Mouse (Mus musculus) cerebellum, adult 2 months (tissue): ENCODE results near the gene Lipe. TPM values are rescaled to one million over a fixed set of nuclear protein-coding genes. Genes with fewer than 3 reads are reported as not detected.
A peak's percentile ranks its signal among the peaks of the same experiment; 100 is the strongest.

ENCODE experiments used
- DNase-seq, 2 experiments: peaks; one replicate each; pipeline ENCODE4 v3.0.0; 2021
- H3K27ac ChIP-seq: fragments of 200-500 bp; 2 replicates; pipeline ENCODE4 v1.5.1; 2012; ENCODE audit warnings: low read length, control low read depth, inconsistent platforms; ENCODE audit not compliant: insufficient read depth
- H3K27me3 ChIP-seq: fragments of 200-500 bp; 2 replicates; pipeline ENCODE4 v1.6.1; 2012; ENCODE audit warnings: inconsistent platforms, mild to moderate bottlenecking, low read length, moderate library complexity; ENCODE audit not compliant: control insufficient read depth, insufficient read depth
- H3K4me1 ChIP-seq: fragments of 200-500 bp; 2 replicates; pipeline ENCODE4 v1.6.1; 2011; ENCODE audit warnings: low read length; ENCODE audit not compliant: control insufficient read depth, insufficient read depth
- H3K4me3 ChIP-seq: fragments of 200-500 bp; replicated peaks from 2 replicates; pipeline ENCODE3; 2011; ENCODE audit warnings: mild to moderate bottlenecking, low read depth, low read length, control low read depth; ENCODE audit not compliant: insufficient read depth
- CTCF ChIP-seq: fragments of 200-500 bp; IDR thresholded peaks from 2 replicates; pipeline ENCODE4 v1.5.1; 2011; ENCODE audit warnings: low read depth, mild to moderate bottlenecking, control low read depth, low read length, moderate library complexity, borderline replicate concordance; ENCODE audit not compliant: insufficient read depth
- POLR2A ChIP-seq: fragments of 200-500 bp; IDR thresholded peaks from 2 replicates; pipeline ENCODE4 v1.6.1; 2011; ENCODE audit warnings: low read length, control low read depth, borderline replicate concordance; ENCODE audit not compliant: insufficient read depth
- WGBS: fragments of 180-500 bp; shearing (Covaris S2); methylation state at CpG from one replicate; pipeline ENCODE4 v1.1.7; 2018; 5-methylcytosine and 5-hydroxymethylcytosine counted together
- polyA plus RNA-seq: library from polyadenylated mRNA; depleted of rRNA; stranded (reverse); fragments of >200 nt; gene quantifications from 2 replicates; pipeline ENCODE4 v1.2.3, GENCODE M21; 2012; rRNA removed

Gene Lipe
- polyA plus RNA-seq, 1 experiment, result 12.1 TPM

DNA sequence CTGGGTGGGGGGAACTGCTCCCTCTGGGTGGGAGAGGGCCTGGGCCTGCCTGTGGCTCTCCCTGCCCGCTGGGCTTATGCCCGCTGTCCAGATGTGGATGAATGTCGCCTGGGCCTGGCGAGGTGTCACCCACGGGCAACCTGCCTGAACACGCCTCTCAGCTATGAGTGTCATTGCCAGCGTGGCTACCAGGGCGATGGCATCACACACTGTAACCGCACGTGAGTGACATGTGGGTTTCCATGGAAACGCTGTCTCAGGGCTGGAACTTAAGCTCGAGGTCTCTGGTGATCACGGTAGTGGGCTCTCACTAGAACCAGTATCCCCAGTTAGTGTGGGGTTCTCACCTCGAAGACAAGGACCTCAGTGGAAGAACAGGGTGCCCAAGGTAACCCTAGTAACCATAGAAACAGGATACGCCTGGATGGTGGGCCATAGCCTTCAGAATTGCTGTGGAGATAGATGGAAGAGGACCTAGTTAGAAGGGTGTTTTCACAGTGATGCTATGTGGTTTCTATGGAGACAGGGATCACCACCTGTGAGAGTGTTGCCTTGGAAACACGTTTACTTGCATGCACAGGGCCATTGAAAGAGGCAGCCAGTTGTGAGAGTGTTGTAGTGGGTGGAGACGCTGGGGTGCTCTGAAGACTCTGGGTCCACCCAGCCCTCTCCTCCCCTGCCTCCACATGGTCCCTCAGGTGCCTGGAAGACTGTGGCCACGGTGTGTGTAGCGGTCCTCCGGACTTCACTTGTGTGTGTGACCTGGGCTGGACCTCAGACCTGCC is 57.3 kb downstream of the Lipe start:
- 57% methylated on average over 20 of the region's 20 CpGs for WGBS
- Histone ChIP-seq H3K27me3 (no peaks in the 10 kb centered on the region), H3K4me1 (no peaks in the 10 kb centered on the region), H3K27ac (no peak overlapping the region), H3K4me3 (no peak overlapping the region)
- no peak for DNase-seq
- TF ChIP-seq CTCF, result no peak
- no peak for TF ChIP-seq POLR2A

GRCm38 (mm10) chr7:25339329-25339728 is 59.2 kb downstream of the Lipe start:
- Histone ChIP-seq H3K4me1 (no peaks in the 10 kb centered on the region), H3K4me3 (no peak overlapping the region), H3K27ac (no peak overlapping the region), H3K27me3 (no peaks in the 10 kb centered on the region)
- DNase-seq, result no peak
- WGBS, result 86% methylated on average over 9 of the region's 9 CpGs
- TF ChIP-seq POLR2A, result no peak
- TF ChIP-seq CTCF, result no peak

- Histone ChIP-seq H3K27me3 (no peaks in the 10 kb centered on the region), H3K27ac (no peak overlapping the region), H3K4me3 (no peak overlapping the region), H3K4me1 (no peaks in the 10 kb centered on the region)
- DNase-seq, result no peak
- WGBS, result 66% methylated on average over 12 of the region's 12 CpGs
- TF ChIP-seq POLR2A, result no peak
- no peak for TF ChIP-seq CTCF
These were observed 64.0 kb downstream of the Lipe start for GRCm38 (mm10) chr7:25334472-25334871.

GRCm38 (mm10) chr7:25333596-25334307 is 64.8 kb downstream of the Lipe start:
- TF ChIP-seq CTCF (peak; percentile 74), POLR2A (no peak)
- no peaks in the 10 kb centered on the region for H3K4me1 ChIP-seq
- DNase-seq, result peak; percentile 68 to 72
- 26% methylated on average over 16 of the region's 16 CpGs for whole genome bisulfite sequencing
- H3K27ac ChIP-seq, result no peak overlapping the region
- no peaks in the 10 kb centered on the region for H3K27me3 ChIP-seq
- H3K4me3 ChIP-seq, result no peak overlapping the region

Other genes starting within 250 kb of the Lipe start
- gene Pou2f2, start 219.0 kb downstream of the Lipe start, polyA plus RNA-seq, result 8.4 and 10.6 TPM in 2 replicates
- 29.0 and 29.6 TPM in 2 replicates for gene Dedd2, start 178.1 kb downstream of the Lipe start, polyA plus RNA-seq
- gene Zfp526, start 177.3 kb downstream of the Lipe start, polyA plus RNA-seq, result 9.2 and 10.9 TPM in 2 replicates
- 226 and 230 TPM in 2 replicates for gene Gsk3a, start 160.9 kb downstream of the Lipe start, polyA plus RNA-seq
- 14.3 and 14.8 TPM in 2 replicates for gene Erf, start 147.9 kb downstream of the Lipe start, polyA plus RNA-seq
- gene Cic, start 131.0 kb downstream of the Lipe start, polyA plus RNA-seq, result 121 and 124 TPM in 2 replicates
- 41.9 and 42.6 TPM in 2 replicates for gene Pafah1b3, start 100.7 kb downstream of the Lipe start, polyA plus RNA-seq
- gene Prr19, start 97.3 kb downstream of the Lipe start, polyA plus RNA-seq, result 0.16 and 0.20 TPM in 2 replicates
- 226 and 246 TPM in 2 replicates for gene Tmem145, start 92.6 kb downstream of the Lipe start, polyA plus RNA-seq
- 76.8 and 77.8 TPM in 2 replicates for gene Megf8, start 81.5 kb downstream of the Lipe start, polyA plus RNA-seq
- gene Cnfn, start 29.0 kb downstream of the Lipe start, polyA plus RNA-seq, result 0.59 TPM in 1 of 2 replicates, not detected in the other
- not detected in 2 replicates for gene Cxcl17, start 14.2 kb upstream of the Lipe start, polyA plus RNA-seq
- 3.5 and 4.1 TPM in 2 replicates for gene Ceacam1, start 78.9 kb upstream of the Lipe start, polyA plus RNA-seq
- gene Ceacam2, start 141.1 kb upstream of the Lipe start, polyA plus RNA-seq, result 0.38 and 0.57 TPM in 2 replicates
- gene Erich4, start 217.2 kb upstream of the Lipe start, polyA plus RNA-seq, result 0.11 and 0.13 TPM in 2 replicates
- gene Dmac2, start 220.7 kb upstream of the Lipe start, polyA plus RNA-seq, result 109 and 113 TPM in 2 replicates
- gene B3gnt8, start 227.9 kb upstream of the Lipe start, polyA plus RNA-seq, result 0.52 and 1.0 TPM in 2 replicates